In genomic region chr2:164438257-164438656, GRCm38 (mm10) we compare ENCODE assay signal across 16 mouse cellular contexts. TPM values are rescaled to one million over a fixed set of nuclear protein-coding genes. Genes with fewer than 3 reads are reported as not detected.
DNase-seq lines count a peak whose midpoint lies in the region; ATAC-seq and TF ChIP-seq lines count a peak whose summit lies in the region.
"Had no signal": no experiment of that assay in that cellular context is flagged by ENCODE, and none has a peak within 500 bp of the region (broad histone marks: within the 10 kb centered on the region; RNA-seq: fewer than 3 reads in every experiment).

No protein-coding gene starts in this region.

- no peaks in the 10 kb centered on the region; the same call in 1 of the 2 replicates for H3K36me3 ChIP-seq in kidney, adult 2 months (ENCODE audit: control insufficient read depth, insufficient read depth, low read length)
- no peaks in the 10 kb centered on the region for H3K36me3 ChIP-seq in kidney, embryonic 16.5 days (ENCODE audit: insufficient read depth, low read length)
- H3K36me3 ChIP-seq in myocyte (ENCODE audit: control insufficient read depth, insufficient read depth) = no peaks in the 10 kb centered on the region
- H3K36me3 ChIP-seq in embryonic facial prominence, embryonic 10.5 days (replicated peaks) = no peaks in the 10 kb centered on the region
- H3K36me3 ChIP-seq: forebrain, embryonic 10.5 days; limb, embryonic 12.5 days had no signal

- no peak for TF ChIP-seq POLR2A in kidney, adult 2 months (IDR thresholded peaks at IDR 0.05; ENCODE audit: low read depth, low read length)
- TF ChIP-seq POLR2A in embryonic fibroblast, embryonic 13.5 days (IDR thresholded peaks at IDR 0.05; ENCODE audit: low read depth, low read length) = 0 out of 2 replicates have a peak, but pooled peaks have one; percentile 8
- TF ChIP-seq POLR2A in myocyte (IDR thresholded peaks at IDR 0.05; ENCODE audit: insufficient read length, low read depth) = no peak

- 22% methylated on average over 8 of the region's 8 CpGs for WGBS in kidney, adult 2 months
- 24% methylated on average over 8 of the region's 8 CpGs for WGBS in kidney, embryonic 16.5 days
- whole genome bisulfite sequencing in embryonic facial prominence, embryonic 10.5 days = 69% methylated on average over 8 of the region's 8 CpGs

- peak overlapping the region; percentile 98 for H3K27ac ChIP-seq in kidney, adult 2 months (ENCODE audit: insufficient read depth, low read depth, low read length)
- peak overlapping the region; percentile 78 for H3K27ac ChIP-seq in embryonic fibroblast, embryonic 13.5 days (ENCODE audit: insufficient read depth, low read length)
- peak overlapping the region; percentile 95 for H3K27ac ChIP-seq in kidney, embryonic 16.5 days (ENCODE audit: low read length)
- H3K27ac ChIP-seq in embryonic facial prominence, embryonic 10.5 days (replicated peaks) = no peak overlapping the region
- H3K27ac ChIP-seq: forebrain, embryonic 10.5 days; heart, adult 2 months; limb, embryonic 12.5 days had no signal

- peak; percentile 55 for DNase-seq in kidney, adult 2 months
- DNase-seq in kidney, adult 11 months = no peak
- no peak for DNase-seq in embryonic facial prominence, embryonic 10.5 days (ENCODE audit: low spot score)
- DNase-seq in cerebellum, postnatal 10 days = no peak
- no peak for DNase-seq in embryo, embryonic 10 days (ENCODE audit: low spot score)
- DNase-seq: cerebellum, adult 11 months; heart, postnatal 4 days; right cerebral cortex, postnatal 4 days had no signal

- H3K4me3 ChIP-seq in kidney, adult 2 months (ENCODE audit: insufficient read depth, low read depth, low read length) = peak overlapping the region; percentile 23
- H3K4me3 ChIP-seq in embryonic fibroblast, embryonic 13.5 days (ENCODE audit: insufficient read depth, low read length) = no peak overlapping the region
- H3K4me3 ChIP-seq in kidney, embryonic 16.5 days (ENCODE audit: low read length) = peak overlapping the region; percentile 16
- H3K4me3 ChIP-seq in myocyte = no peak overlapping the region
- no peak overlapping the region for H3K4me3 ChIP-seq in embryonic facial prominence, embryonic 10.5 days
- H3K4me3 ChIP-seq: forebrain, embryonic 10.5 days; heart, adult 2 months; limb, embryonic 12.5 days had no signal

- peak overlapping the region; percentile 45 for H3K4me2 ChIP-seq in kidney, embryonic 16.5 days (replicated peaks; ENCODE audit: low read depth, low read length)
- peak overlapping the region; percentile 82 for H3K4me2 ChIP-seq in myocyte (ENCODE audit: low read depth)
- H3K4me2 ChIP-seq: limb, embryonic 12.5 days had no signal

- no peak for ATAC-seq in kidney, embryonic 16.5 days (ENCODE audit: low FRiP score, low TSS enrichment)

- H3K79me2 ChIP-seq in myocyte (ENCODE audit: control insufficient read depth, insufficient read depth) = peaks cover 92% of the 10 kb centered on the region

- no peak for TF ChIP-seq CTCF in kidney, adult 2 months (conservative IDR thresholded peaks at IDR 0.05; ENCODE audit: insufficient read depth, insufficient read length, low read depth, low read length)
- no peak for TF ChIP-seq CTCF in embryonic fibroblast, embryonic 13.5 days (IDR thresholded peaks at IDR 0.05; ENCODE audit: borderline replicate concordance, insufficient read depth, low read length)

- H3K4me1 ChIP-seq in kidney, adult 2 months (ENCODE audit: control insufficient read depth, insufficient read depth, low read length) = peaks cover 42% of the 10 kb centered on the region
- H3K4me1 ChIP-seq in embryonic fibroblast, embryonic 13.5 days (ENCODE audit: control insufficient read depth, insufficient read depth, low read length) = peaks cover 23% of the 10 kb centered on the region
- H3K4me1 ChIP-seq in kidney, embryonic 16.5 days (ENCODE audit: insufficient read depth, low read length) = peaks cover 83% of the 10 kb centered on the region
- H3K4me1 ChIP-seq in embryonic facial prominence, embryonic 10.5 days = peaks cover 85% of the 10 kb centered on the region

- no peak overlapping the region for H3ac ChIP-seq in myocyte (ENCODE audit: control insufficient read depth, insufficient read length)

- H3K27me3 ChIP-seq in kidney, adult 2 months (replicated peaks; ENCODE audit: control insufficient read depth, insufficient read depth, low read length) = no peaks in the 10 kb centered on the region
- no peaks in the 10 kb centered on the region for H3K27me3 ChIP-seq in kidney, embryonic 16.5 days (ENCODE audit: insufficient read depth, low read length)
- no peaks in the 10 kb centered on the region for H3K27me3 ChIP-seq in myocyte (ENCODE audit: control insufficient read depth, insufficient read depth, insufficient read length)
- peaks cover 33% of the 10 kb centered on the region for H3K27me3 ChIP-seq in embryonic facial prominence, embryonic 10.5 days (replicated peaks; ENCODE audit: low read depth, poor library complexity, severe bottlenecking)

- H3K9ac ChIP-seq in kidney, embryonic 16.5 days (replicated peaks; ENCODE audit: low read length) = 0 out of 2 replicates have a peak overlapping the region, but pooled peaks have one; percentile 39
- H3K9ac ChIP-seq: limb, embryonic 12.5 days had no signal

- H3K9me3 ChIP-seq in kidney, embryonic 16.5 days (ENCODE audit: low read length) = no peaks in the 10 kb centered on the region
- H3K9me3 ChIP-seq in embryonic facial prominence, embryonic 10.5 days = no peaks in the 10 kb centered on the region
- H3K9me3 ChIP-seq: forebrain, embryonic 10.5 days; limb, embryonic 12.5 days had no signal

TF ChIP-seq in myocyte, 11 proteins besides CTCF, POLR2A, EP300 and RAD21:
- TF ChIP-seq MYOG (IDR thresholded peaks at IDR 0.05; ENCODE audit: control insufficient read depth in 1 of 3, insufficient read depth in 1 of 3, insufficient read length in 2 of 3, low read depth in 2 of 3) = peak in 1 of 3 experiments; percentile 69
- TF ChIP-seq REST (IDR thresholded peaks at IDR 0.05; ENCODE audit: insufficient read depth, insufficient read length) = no peak
- TF ChIP-seq MYOD1 (IDR thresholded peaks at IDR 0.05; ENCODE audit: control insufficient read depth in 1 of 3, insufficient read length in 2 of 3, low read depth in 2 of 3) = peak in 1 of 3 experiments; percentile 74

RNA-seq across cellular contexts. Expression of gene Sdc4, which starts 5.4 kb away (rescaled TPM):
- polyA plus RNA-seq in kidney, adult 2 months (2012; rRNA removed) = 194 and 212 TPM in 2 replicates
- polyA plus RNA-seq in embryonic fibroblast, embryonic 13.5 days (2011; ENCODE audit: insufficient read length, low read depth, missing spikeins) = 242 and 248 TPM in 2 replicates
- 204 and 209 TPM in 2 replicates for polyA plus RNA-seq in kidney, embryonic 16.5 days (2015; fragmentation: Nextera tagmentation; extraction: Ambion mirVana)
- polyA plus RNA-seq in myocyte (2012; fragmentation: generic; extraction: Trizol) = 52.4 TPM
- 25.5 and 26.0 TPM in 2 replicates for polyA plus RNA-seq in embryonic facial prominence, embryonic 10.5 days (2016; fragmentation: Nextera tagmentation; extraction: Ambion mirVana)

RNA-seq across cellular contexts. Expression of gene Sys1, which starts 18.5 kb away (rescaled TPM):
- polyA plus RNA-seq in kidney, adult 2 months (2012; rRNA removed) = 94.5 and 122 TPM in 2 replicates
- polyA plus RNA-seq in embryonic fibroblast, embryonic 13.5 days (2011; ENCODE audit: insufficient read length, low read depth, missing spikeins) = 23.1 and 23.6 TPM in 2 replicates
- 65.9 and 67.0 TPM in 2 replicates for polyA plus RNA-seq in kidney, embryonic 16.5 days (2015; fragmentation: Nextera tagmentation; extraction: Ambion mirVana)
- 47.6 TPM for polyA plus RNA-seq in myocyte (2012; fragmentation: generic; extraction: Trizol)
- polyA plus RNA-seq in embryonic facial prominence, embryonic 10.5 days (2016; fragmentation: Nextera tagmentation; extraction: Ambion mirVana) = 52.5 and 53.1 TPM in 2 replicates

RNA-seq across cellular contexts. Expression of gene Gm20458, which starts 22.5 kb away (rescaled TPM):
- polyA plus RNA-seq in kidney, adult 2 months (2012; rRNA removed) = 22.1 and 23.4 TPM in 2 replicates
- polyA plus RNA-seq in embryonic fibroblast, embryonic 13.5 days (2011; ENCODE audit: insufficient read length, low read depth, missing spikeins) = 4.1 and 5.8 TPM in 2 replicates
- polyA plus RNA-seq in kidney, embryonic 16.5 days (2015; fragmentation: Nextera tagmentation; extraction: Ambion mirVana) = 8.1 and 14.0 TPM in 2 replicates
- polyA plus RNA-seq in myocyte (2012; fragmentation: generic; extraction: Trizol) = 31.6 TPM
- polyA plus RNA-seq in embryonic facial prominence, embryonic 10.5 days (2016; fragmentation: Nextera tagmentation; extraction: Ambion mirVana) = 3.1 and 3.2 TPM in 2 replicates

RNA-seq across cellular contexts. Expression of gene Matn4, which starts 33.3 kb away (rescaled TPM):
- 1.4 and 2.6 TPM in 2 replicates for polyA plus RNA-seq in kidney, adult 2 months (2012; rRNA removed)
- 0.18 and 3.1 TPM in 2 replicates for polyA plus RNA-seq in embryonic fibroblast, embryonic 13.5 days (2011; ENCODE audit: insufficient read length, low read depth, missing spikeins)
- 0.75 and 2.0 TPM in 2 replicates for polyA plus RNA-seq in kidney, embryonic 16.5 days (2015; fragmentation: Nextera tagmentation; extraction: Ambion mirVana)
- polyA plus RNA-seq in myocyte (2012; fragmentation: generic; extraction: Trizol) = 0.01 TPM
- polyA plus RNA-seq in embryonic facial prominence, embryonic 10.5 days (2016; fragmentation: Nextera tagmentation; extraction: Ambion mirVana) = 0.23 and 0.85 TPM in 2 replicates
- polyA plus RNA-seq: forebrain, embryonic 10.5 days had no signal

RNA-seq across cellular contexts. Expression of gene Trp53tg5, which starts 35.3 kb away (rescaled TPM):
- polyA plus RNA-seq in kidney, adult 2 months (2012; rRNA removed) = 0.10 TPM in 1 of 2 replicates, not detected in the other
- not detected in 2 replicates for polyA plus RNA-seq in embryonic fibroblast, embryonic 13.5 days (2011; ENCODE audit: insufficient read length, low read depth, missing spikeins)
- polyA plus RNA-seq in kidney, embryonic 16.5 days (2015; fragmentation: Nextera tagmentation; extraction: Ambion mirVana) = not detected in 2 replicates
- polyA plus RNA-seq in myocyte (2012; fragmentation: generic; extraction: Trizol) = not detected
- not detected in 2 replicates for polyA plus RNA-seq in embryonic facial prominence, embryonic 10.5 days (2016; fragmentation: Nextera tagmentation; extraction: Ambion mirVana)
- polyA plus RNA-seq: C2C12; embryonic facial prominence, embryonic 11.5 days; forebrain, embryonic 10.5 days; heart, adult 2 months; limb, embryonic 12.5 days had no signal

Comparison
In these comparisons a context has a peak if more than half of its experiments do, and no peak if none do; other contexts are left out.
1. H3K4me3 ChIP-seq: peak in kidney, adult 2 months (single experiment) and kidney, embryonic 16.5 days (single experiment); none in embryonic fibroblast, embryonic 13.5 days (single experiment), myocyte (single experiment) and embryonic facial prominence, embryonic 10.5 days (single experiment).